Mouse (Mus musculus) central nervous system, embryonic 11.5 days (tissue): ENCODE measurements around the gene Chrnb2. TPM values are rescaled to one million over a fixed set of nuclear protein-coding genes. Genes with fewer than 3 reads are reported as not detected.

Experiments used
- polyA plus RNA-seq: library from polyadenylated mRNA; depleted of rRNA; stranded (reverse); fragments of >200 nt; gene quantifications from 2 replicates; pipeline ENCODE4 v1.2.3, GENCODE M21; 2012; rRNA removed

Gene Chrnb2
- 13.4 and 14.2 TPM in 2 replicates for polyA plus RNA-seq

DNA sequence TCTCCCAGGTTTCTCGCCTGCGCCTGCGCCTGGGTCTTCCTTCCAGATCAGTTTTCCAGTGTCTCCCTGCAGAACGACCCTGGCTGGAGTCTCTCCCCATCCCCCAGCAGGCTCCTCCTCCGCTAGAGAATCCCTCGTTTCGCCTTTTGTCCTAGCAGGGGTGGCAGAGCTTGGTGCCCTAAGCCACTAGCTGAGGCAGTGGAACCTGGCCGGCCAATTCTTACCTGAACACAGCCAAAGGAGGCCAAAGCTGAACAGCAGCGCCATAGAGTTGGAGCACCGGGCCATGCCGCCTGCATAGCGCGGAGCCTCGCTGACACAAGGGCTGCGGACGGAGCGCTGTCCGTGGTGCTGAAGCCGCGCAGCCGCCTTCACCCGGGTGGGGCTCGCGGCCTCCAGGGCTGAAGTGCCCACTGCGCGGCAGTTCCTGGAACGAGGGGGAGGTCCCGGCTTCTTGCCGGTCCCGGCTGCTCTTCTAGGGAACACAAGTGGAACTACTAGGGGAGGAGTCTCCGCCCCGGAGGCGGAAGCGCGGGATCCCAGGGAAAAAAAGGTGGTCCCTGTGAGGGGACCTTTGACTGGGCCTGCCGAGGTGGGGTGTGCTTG lies at the start of gene Chrnb2:
Gene Chrnb2, minus strand, starts transcription at position 514 of the 606 bp plus-strand sequence.

DNA sequence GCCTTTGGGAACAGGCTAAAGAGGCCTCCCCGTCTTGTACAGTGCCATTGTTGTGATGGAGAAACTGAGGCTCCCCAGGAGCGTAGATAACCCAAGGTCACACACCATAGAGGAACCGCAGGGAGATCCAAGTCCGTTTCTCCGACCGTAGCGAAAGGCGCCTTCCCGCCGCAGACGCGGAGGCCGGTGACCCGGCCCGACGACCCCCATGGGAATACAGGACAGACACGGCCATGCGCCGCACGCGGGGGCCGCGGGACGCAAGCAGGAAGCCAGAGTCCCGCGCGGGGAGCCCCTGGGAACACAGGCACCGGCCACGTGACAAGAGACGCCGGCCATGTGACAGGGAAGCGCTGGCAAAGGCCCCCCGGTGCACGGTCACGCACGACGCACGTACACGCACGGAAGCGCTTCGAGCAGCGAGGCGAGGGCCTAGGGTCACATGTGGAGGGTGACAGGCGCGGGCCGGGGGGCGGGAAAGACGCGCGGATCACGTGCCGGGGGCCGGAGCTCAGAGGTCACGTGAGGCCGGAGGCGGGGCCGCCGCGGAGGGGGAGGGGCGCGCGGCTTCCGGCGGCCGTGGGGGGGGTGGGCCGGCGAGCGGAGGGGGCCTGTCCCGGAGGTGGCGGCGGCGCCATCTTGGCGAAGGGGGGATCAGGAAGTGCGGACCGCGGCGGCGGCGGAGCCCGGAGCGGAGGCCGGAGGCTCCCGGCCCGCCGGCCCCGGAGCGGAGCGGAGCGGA lies 8.7 kb upstream of the Chrnb2 start, which contains the start of gene Ube2q1:
Gene Ube2q1, plus strand, starts transcription at position 649 of the 742 bp plus-strand sequence.

DNA sequence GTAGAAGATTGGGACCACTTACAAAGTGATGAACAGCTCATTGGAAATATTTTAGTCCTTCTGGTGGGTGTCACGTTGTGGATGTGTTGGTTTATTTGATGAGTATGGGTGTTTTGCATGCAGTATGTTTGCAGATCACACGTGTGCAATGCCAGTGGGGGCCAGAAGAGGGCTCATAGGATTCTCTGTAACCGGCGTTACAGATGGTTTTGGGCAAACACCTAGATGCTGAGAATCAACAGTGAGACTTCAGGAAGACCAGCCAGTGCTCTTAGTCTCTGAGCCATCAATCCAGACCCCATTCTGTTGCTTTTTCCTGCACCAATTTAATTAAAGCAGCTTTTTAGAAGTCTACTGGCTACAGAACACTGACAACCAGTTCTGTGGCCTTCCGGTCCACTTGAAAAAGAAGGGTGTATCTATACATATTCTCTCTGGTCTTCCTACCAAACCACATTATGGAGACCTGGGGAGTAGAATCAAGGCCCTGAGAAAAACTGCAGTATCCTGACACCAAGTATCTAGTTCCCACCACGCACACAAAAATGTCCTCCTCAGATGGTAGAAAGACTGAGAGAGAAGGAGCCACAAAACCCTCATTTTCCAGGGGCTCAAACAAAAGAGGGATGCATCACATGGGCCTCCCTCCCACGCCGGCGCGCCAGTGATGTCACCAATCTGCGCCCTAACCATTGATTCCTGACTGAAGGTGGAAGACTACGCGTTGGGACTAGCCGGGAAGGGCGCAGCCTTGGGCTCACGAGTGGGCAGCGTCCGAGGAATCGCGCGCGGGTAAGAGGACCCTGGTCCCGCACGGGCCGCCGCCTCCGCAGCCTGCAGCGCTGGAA lies 49.8 kb downstream of the Chrnb2 start, which contains the start of gene Adar:
Gene Adar, plus strand, starts transcription at position 664 of the 848 bp plus-strand sequence.

Other genes starting within 250 kb of the Chrnb2 start
- 1.7 and 2.9 TPM in 2 replicates for gene Kcnn3, start 244.5 kb downstream of the Chrnb2 start, polyA plus RNA-seq
- 31.3 and 37.8 TPM in 2 replicates for gene Adar, start 49.6 kb downstream of the Chrnb2 start, polyA plus RNA-seq
- gene Ube2q1, start 9.0 kb upstream of the Chrnb2 start, polyA plus RNA-seq: 50.4 and 56.9 TPM in 2 replicates
- gene She, start 66.7 kb upstream of the Chrnb2 start, polyA plus RNA-seq: 1.4 and 2.4 TPM in 2 replicates
- gene Il6ra, start 148.6 kb upstream of the Chrnb2 start, polyA plus RNA-seq: 0.35 and 0.68 TPM in 2 replicates
- gene Atp8b2, start 198.9 kb upstream of the Chrnb2 start, polyA plus RNA-seq: 38.5 and 58.0 TPM in 2 replicates
- gene Hax1, start 234.1 kb upstream of the Chrnb2 start, polyA plus RNA-seq: 146 and 396 TPM in 2 replicates